Mouse (Mus musculus): Measurements from ENCODE around the gene Pip4k2a. TPM values are rescaled to one million over a fixed set of nuclear protein-coding genes. Genes with fewer than 3 reads are reported as not detected.

The Pip4k2a gene
- polyA plus RNA-seq, 1 experiment from 2014 or later = 163 TPM

DNA sequence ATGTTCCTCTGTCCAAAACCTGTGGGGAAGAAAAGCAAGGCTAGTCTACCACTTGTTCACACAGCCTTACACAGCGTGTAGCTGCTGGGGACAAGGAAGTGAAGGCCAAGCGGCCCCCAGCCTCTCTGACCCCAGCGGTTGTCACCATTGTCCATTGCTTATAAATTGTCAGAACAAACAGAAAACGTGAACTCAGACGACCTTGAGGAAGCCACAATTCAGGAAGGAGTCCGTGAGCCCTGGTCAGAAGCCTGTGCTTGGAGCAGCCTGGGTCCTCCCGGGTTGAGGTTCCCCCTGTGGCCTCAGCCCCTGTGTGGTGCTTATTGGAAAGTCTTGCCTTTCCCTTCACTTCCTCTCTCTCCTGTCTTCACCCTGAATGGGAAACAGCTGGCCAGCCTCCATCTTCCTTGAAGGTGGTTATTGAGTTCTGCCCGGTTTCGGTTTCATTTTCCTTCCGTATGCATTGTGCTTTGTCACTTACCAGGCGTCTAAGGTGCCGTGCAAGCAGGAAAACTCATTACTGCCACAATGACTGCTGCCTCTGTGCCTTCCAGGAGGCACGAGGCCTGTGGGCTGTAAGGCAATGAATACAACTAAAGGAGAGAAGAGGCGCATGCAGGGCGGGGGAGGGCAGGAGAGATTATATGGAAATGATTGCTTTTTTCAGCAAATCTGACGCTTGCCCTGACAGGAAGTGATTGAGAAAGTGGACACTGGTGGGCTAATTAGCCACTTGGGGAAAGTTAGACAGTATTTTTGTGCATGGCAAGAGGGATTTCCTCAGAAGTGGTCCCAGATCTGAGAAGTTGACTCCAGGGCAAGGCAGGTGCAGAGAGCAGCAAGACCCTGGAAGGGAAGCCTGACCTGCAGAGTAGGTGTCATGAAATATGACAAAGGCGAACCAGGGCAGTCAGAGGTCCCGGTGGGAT is 176.2 kb downstream of the Pip4k2a start:
- no peaks in the 10 kb centered on the region for H3K79me2 ChIP-seq (ENCODE audit: inconsistent target)
- WGBS (ENCODE audit: missing documents) = 11% methylated on average over 18 of the region's 18 CpGs
- no peaks in the 10 kb centered on the region for H3K36me3 ChIP-seq (ENCODE audit: inconsistent target)
- H3K27ac ChIP-seq = peak overlapping the region; percentile 69
- peak overlapping the region; percentile 38 for H3K4me3 ChIP-seq (ENCODE audit: inconsistent target)

GRCm38 (mm10) chr2:18819520-18819919 is 178.4 kb downstream of the Pip4k2a start:
- H3K4me3 ChIP-seq (ENCODE audit: inconsistent target) = no peak overlapping the region
- H3K27ac ChIP-seq = no peak overlapping the region
- H3K36me3 ChIP-seq (ENCODE audit: inconsistent target) = no peaks in the 10 kb centered on the region
- WGBS (ENCODE audit: missing documents) = 59% methylated on average over 7 of the region's 7 CpGs
- H3K79me2 ChIP-seq (ENCODE audit: inconsistent target) = no peaks in the 10 kb centered on the region

- Histone ChIP-seq H3K4me3 (ENCODE audit: inconsistent target) (no peak overlapping the region), H3K36me3 (ENCODE audit: inconsistent target) (no peaks in the 10 kb centered on the region), H3K27ac (no peak overlapping the region), H3K79me2 (ENCODE audit: inconsistent target) (no peaks in the 10 kb centered on the region)
- 31% methylated on average over 2 of the region's 2 CpGs for WGBS (ENCODE audit: missing documents)
Observed at GRCm38 (mm10) chr2:18816036-18816435, 181.9 kb downstream of the Pip4k2a start.

GRCm38 (mm10) chr2:18815336-18815965 is 182.5 kb downstream of the Pip4k2a start:
- H3K4me3 ChIP-seq (ENCODE audit: inconsistent target) = no peak overlapping the region
- 87% methylated on average over 6 of the region's 6 CpGs for WGBS (ENCODE audit: missing documents)
- H3K36me3 ChIP-seq (ENCODE audit: inconsistent target) = no peaks in the 10 kb centered on the region
- H3K27ac ChIP-seq = no peak overlapping the region
- no peaks in the 10 kb centered on the region for H3K79me2 ChIP-seq (ENCODE audit: inconsistent target)

DNA sequence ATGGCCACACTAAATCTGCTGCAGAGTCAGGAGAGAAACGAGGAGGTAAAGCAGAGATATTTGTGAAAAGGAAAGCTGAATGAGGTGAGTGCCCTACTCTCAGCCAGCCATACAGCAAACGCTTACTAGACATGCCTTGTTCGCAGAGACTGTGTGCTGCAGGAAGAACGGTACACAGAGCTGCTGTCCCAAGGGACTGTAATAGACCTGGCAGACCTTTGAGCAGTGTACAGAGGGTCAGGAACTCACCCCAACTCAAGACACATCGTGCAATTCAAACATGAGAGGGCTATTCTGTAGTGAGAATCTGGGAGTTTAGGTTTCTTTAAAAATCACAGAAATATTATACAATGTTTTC is 183.5 kb downstream of the Pip4k2a start:
- H3K36me3 ChIP-seq (ENCODE audit: inconsistent target) = no peaks in the 10 kb centered on the region
- no peaks in the 10 kb centered on the region for H3K79me2 ChIP-seq (ENCODE audit: inconsistent target)
- WGBS (ENCODE audit: missing documents) = 94% methylated on average over 5 of the region's 5 CpGs

GRCm38 (mm10) chr2:18813683-18814446 is 184.1 kb downstream of the Pip4k2a start:
- Histone ChIP-seq H3K79me2 (ENCODE audit: inconsistent target) (no peaks in the 10 kb centered on the region), H3K36me3 (ENCODE audit: inconsistent target) (no peaks in the 10 kb centered on the region), H3K27ac (no peak overlapping the region), H3K4me3 (ENCODE audit: inconsistent target) (no peak overlapping the region)
- 93% methylated on average over 11 of the region's 11 CpGs for WGBS (ENCODE audit: missing documents)

More for the DNA sequence above, 183.5 kb downstream of the Pip4k2a start:
- Histone ChIP-seq H3K4me3 (ENCODE audit: inconsistent target) (no peak overlapping the region), H3K27ac (no peak overlapping the region)

DNA sequence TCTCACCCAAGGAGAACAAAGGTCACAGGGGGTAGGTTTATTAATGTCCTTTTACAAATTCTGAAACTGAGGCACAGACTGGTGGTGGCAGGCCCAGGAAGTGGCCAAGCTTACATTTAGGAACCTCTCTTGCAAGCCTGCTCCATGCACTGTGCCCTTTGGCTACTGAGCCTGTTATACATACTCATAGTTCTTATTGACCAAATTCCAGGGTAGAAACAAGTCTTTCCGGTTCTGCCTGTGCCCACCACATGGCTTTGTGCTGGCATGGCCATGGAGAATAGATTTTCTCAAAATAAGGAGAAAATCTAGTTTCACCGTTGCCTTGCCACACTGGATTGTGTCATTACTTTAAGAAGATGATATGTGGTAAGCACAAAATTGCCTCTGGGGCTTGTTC is 190.0 kb downstream of the Pip4k2a start:
- H3K4me3 ChIP-seq (ENCODE audit: inconsistent target) = no peak overlapping the region
- 94% methylated on average over 2 of the region's 2 CpGs for WGBS (ENCODE audit: missing documents)

DNA sequence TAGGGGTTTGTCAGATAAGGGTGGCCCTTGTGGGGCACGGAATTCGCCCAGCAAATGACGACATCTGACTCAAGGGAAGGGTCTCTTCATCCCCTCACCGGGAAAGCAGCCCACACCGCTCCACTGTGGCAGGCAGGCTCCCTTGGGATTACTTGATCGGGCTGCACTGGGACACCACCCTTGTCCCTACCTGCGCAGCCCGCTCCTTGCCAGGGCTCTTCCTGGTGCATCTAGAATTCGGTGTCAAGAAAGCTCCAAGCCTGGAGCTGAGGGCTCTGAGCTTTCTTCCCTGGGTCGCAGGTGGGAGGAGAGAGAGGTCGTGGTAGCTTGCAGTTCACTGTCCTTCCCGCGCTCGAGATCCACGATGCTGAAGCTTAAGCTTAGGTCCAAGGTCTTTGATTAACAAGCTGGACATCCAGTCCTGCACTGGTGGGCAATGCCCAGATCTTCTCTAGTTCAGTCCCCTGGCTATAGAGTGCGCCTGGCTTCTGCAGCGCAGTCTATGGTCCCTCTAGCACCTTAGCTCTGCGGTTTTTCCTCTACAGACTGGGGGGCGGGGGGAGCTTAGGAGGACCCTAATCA is 196.6 kb downstream of the Pip4k2a start:
- WGBS (ENCODE audit: missing documents) = 44% methylated on average over 19 of the region's 19 CpGs

More for the DNA sequence above, 190.0 kb downstream of the Pip4k2a start:
- no peak overlapping the region for H3K27ac ChIP-seq
- H3K79me2 ChIP-seq (ENCODE audit: inconsistent target) = no peaks in the 10 kb centered on the region
- no peaks in the 10 kb centered on the region for H3K36me3 ChIP-seq (ENCODE audit: inconsistent target)

DNA sequence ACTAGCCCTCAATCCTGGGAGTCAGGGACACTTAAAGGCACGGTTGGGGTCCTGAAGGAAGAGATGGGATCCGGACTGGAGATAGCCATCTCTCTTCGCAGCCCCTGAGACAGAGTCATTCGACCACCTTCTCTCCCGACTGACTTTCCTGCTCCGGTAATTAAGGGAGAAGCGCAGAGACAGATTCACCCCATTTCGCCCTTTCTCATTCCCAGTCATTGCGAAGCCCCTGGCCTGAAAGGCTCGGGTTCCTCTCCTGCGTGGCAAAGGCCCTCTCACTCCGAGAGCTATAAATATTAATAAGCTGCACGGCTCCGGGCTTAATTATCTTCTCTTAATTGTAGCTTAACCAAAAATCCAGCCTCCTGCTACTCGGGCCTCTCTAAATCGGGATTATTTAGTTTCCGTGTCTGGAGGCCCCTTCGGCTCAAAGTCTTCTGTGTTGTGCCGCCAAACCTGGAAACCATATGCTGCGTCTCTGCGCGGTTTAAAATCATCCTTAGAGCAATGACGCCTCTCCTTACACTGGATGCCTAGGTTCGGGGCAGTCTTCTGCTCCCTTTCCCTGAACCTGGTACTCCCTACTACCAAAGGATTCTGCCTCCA is 197.2 kb downstream of the Pip4k2a start:
- no peaks in the 10 kb centered on the region for H3K79me2 ChIP-seq (ENCODE audit: inconsistent target)
- 20% methylated on average over 24 of the region's 24 CpGs for WGBS (ENCODE audit: missing documents)
- H3K27ac ChIP-seq = no peak overlapping the region
- H3K4me3 ChIP-seq (ENCODE audit: inconsistent target) = no peak overlapping the region; the same call in 1 of the 2 replicates
- no peaks in the 10 kb centered on the region for H3K36me3 ChIP-seq (ENCODE audit: inconsistent target)

More for the DNA sequence above, 196.6 kb downstream of the Pip4k2a start:
- Histone ChIP-seq H3K79me2 (ENCODE audit: inconsistent target) (no peaks in the 10 kb centered on the region), H3K4me3 (ENCODE audit: inconsistent target) (no peak overlapping the region), H3K27ac (no peak overlapping the region), H3K36me3 (ENCODE audit: inconsistent target) (no peaks in the 10 kb centered on the region)

DNA sequence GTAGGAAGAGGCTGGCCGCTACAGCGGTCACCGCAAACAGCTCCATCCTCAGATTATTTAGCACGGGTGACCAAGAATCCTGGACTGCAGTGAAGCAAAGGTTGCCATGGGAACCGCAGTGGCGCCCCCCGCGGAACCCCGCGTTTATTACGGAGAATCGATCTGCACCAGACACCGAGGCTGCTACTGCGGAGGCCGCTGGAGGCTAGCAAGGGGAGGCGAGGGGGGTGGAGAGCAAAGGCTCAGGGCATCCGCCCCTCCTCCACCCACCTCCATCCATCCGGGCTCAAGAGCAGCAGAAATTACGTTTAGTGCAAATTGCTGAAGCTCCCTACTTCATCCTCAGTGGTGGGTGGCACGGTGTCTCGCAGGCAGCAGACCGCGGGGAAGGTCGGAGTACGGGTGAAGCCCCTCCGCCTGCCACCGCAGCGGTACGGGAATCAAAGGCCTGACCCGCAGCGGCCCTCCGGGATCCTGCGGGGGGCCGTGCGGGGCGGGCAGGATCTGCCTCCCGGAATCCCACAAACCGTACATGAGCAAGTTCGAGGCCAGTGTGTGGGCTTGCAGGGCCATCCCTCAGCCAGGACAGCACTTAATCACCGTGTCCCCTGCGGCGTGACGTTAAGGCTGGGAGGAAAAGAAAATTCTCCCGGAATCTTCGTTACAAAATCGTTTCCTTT is 197.8 kb downstream of the Pip4k2a start:
- Histone ChIP-seq H3K79me2 (ENCODE audit: inconsistent target) (no peaks in the 10 kb centered on the region), H3K36me3 (ENCODE audit: inconsistent target) (no peaks in the 10 kb centered on the region), H3K27ac (no peak overlapping the region), H3K4me3 (ENCODE audit: inconsistent target) (peak overlapping the region; percentile 5; the same call in 1 of the 2 replicates)
- 2% methylated on average over 44 of the region's 46 CpGs for whole genome bisulfite sequencing (ENCODE audit: missing documents)

DNA sequence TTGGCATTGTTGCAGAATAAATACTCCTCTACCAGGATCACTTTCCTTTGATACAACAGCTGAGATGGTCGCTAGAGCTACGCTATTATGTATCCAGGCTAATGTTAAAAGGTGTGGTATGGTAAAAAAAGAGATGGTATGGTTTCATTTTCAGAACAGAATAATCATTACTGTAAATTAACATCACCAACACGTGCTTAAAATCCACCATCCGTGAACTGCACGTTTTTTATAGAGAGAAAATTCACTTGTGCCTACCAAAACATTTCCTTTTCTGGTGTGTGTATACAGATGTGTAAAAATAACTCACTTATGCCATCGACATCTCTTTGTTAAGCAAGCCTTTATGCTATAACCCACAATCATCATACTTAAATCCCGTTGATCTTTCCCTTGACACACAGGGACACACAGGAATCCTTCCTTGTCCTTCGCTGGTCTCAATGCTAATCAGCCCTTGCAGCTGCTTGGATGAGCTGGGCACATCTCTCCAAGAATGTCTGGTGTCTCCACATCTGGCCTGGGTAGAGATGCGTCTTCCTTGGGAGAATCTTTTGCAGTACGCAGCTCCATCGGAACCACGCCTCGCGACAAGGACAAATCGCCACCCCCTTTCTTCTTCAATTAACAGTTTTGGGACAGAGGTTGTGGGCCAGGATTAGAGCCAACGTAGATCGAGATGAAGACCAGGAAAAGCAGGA is 198.5 kb downstream of the Pip4k2a start:
- Histone ChIP-seq H3K27ac (no peak overlapping the region), H3K36me3 (ENCODE audit: inconsistent target) (no peaks in the 10 kb centered on the region), H3K79me2 (ENCODE audit: inconsistent target) (no peaks in the 10 kb centered on the region), H3K4me3 (ENCODE audit: inconsistent target) (peak overlapping the region; percentile 5; the same call in 1 of the 2 replicates)
- WGBS (ENCODE audit: missing documents) = 17% methylated on average over 17 of the region's 17 CpGs

DNA sequence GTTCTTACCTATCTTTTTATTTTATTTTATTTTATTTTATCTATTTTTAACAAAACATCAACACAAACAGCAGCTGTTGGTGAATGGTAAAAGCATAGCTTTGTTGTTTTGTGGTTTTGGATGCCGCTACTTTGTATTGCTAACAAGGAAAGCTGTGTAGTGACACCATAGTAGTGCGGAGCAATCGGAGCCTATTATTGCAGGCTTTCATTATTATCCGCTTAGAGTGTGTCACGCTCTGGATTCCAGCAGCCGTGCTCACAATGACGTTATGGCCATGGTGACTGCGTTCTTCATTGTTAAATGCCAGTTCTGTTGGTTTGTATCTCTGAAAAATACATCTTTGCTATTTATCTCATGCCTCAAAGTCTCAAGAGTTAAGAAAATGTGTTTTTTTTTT is 200.2 kb downstream of the Pip4k2a start:
- Histone ChIP-seq H3K79me2 (ENCODE audit: inconsistent target) (no peaks in the 10 kb centered on the region), H3K27ac (no peak overlapping the region), H3K36me3 (ENCODE audit: inconsistent target) (no peaks in the 10 kb centered on the region), H3K4me3 (ENCODE audit: inconsistent target) (no peak overlapping the region)
- 95% methylated on average over 8 of the region's 8 CpGs for WGBS (ENCODE audit: missing documents)

DNA sequence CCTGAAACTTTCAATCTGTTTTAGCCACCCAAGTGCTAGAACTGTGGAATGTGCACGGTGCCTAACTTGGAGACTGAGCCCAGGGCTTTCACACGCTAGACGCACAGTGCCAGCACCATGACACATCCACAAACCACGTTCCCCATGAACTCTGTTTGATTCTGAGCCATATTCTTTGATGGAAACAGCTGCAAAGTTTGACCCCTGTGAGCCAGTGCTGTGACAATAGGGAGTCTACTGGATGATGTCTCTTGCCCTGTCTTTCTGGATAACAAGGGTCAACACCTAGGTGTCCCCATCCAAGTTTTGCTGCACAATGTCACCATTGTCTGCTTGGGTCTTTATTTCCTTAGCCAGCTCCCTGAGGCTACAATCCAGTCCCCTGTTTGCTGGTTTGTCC is 203.7 kb downstream of the Pip4k2a start:
- Histone ChIP-seq H3K79me2 (ENCODE audit: inconsistent target) (no peaks in the 10 kb centered on the region), H3K27ac (no peak overlapping the region), H3K4me3 (ENCODE audit: inconsistent target) (no peak overlapping the region), H3K36me3 (ENCODE audit: inconsistent target) (no peaks in the 10 kb centered on the region)
- WGBS (ENCODE audit: missing documents) = 95% methylated on average over 4 of the region's 4 CpGs

Measured in macrophage (primary cell).